Mouse (Mus musculus): ENCODE results near the gene Atp13a4. TPM values are rescaled to one million over a fixed set of nuclear protein-coding genes. Genes with fewer than 3 reads are reported as not detected.

Gene Atp13a4
- 0.23 and 0.45 TPM in 2 replicates for polyA plus RNA-seq (2012; rRNA removed)

GRCm38 (mm10) chr16:29544829-29545228 is at the start of gene Atp13a4:
Gene Atp13a4, minus strand, starts transcription at chr16:29544864.

GRCm38 (mm10) chr16:29579167-29579786 is 34.6 kb upstream of the Atp13a4 start, which contains the start of gene Opa1:
Gene Opa1, plus strand, starts transcription at chr16:29579334.

DNA sequence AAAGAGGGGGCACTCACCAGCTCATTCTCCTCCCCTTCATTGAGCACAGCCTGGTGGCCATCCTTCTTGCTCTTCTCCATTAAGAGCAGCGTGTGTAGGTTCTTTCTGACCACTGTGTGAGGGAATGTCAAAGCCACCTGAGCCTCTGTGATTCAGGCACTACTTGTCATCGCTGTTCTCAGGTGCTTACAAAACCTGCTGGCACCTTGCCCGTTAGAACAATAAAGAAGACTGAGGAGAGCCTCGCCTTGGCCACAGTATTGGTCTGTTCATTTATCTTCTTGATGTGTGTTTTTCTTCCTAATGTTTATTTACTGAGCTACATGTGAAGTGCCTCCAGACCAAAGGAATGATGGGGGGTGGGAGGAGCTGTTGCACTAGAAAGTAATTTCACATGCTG is 166.2 kb downstream of the Atp13a4 start, which contains the start of gene Atp13a5:
TSS of gene Atp13a5 (minus strand) at position 275 of the 400 bp plus-strand sequence.

Other genes with a start within 250 kb of the Atp13a4 start
- 0.14 and 0.19 TPM in 2 replicates for gene Atp13a5, start 166.1 kb downstream of the Atp13a4 start, polyA plus RNA-seq (2012; rRNA removed)
- gene Opa1, start 34.5 kb upstream of the Atp13a4 start, polyA plus RNA-seq (2012; rRNA removed) = 27.5 and 31.1 TPM in 2 replicates

All from central nervous system, embryonic 11.5 days (tissue).